Mouse (Mus musculus) granulocyte monocyte progenitor cell, adult 5-6 weeks (primary cell): ENCODE measurements around the gene Gbp8. TPM values are rescaled to one million over a fixed set of nuclear protein-coding genes. Genes with fewer than 3 reads are reported as not detected.
A peak's percentile ranks its signal among the peaks of the same experiment; 100 is the strongest.
"Not testable (repeated sequence)": the region's sequence is repeated elsewhere in the genome, so short reads cannot be mapped to it uniquely, and the experiment has no call there.

Experiments
- ATAC-seq: replicated peaks from 2 replicates; pipeline ENCODE4 v1.8.0; 2016; ENCODE audit warnings: mild to moderate bottlenecking, moderate TSS enrichment, inconsistent platforms; ENCODE audit not compliant: poor library complexity, severe bottlenecking
- total RNA-seq, 2 experiments: library from RNA; stranded (forward) in 1 of 2; stranded (reverse) in 1 of 2; fragments of 200-712, 200-1000 nt in 1 of 2; fragments of >200 nt in 1 of 2; fragmentation: Nextera tagmentation in 1 of 2; gene quantifications; 2 replicates each; pipeline ENCODE4 v1.2.3; 2014 to 2017

Gbp8 gene
- total RNA-seq (2014; fragmentation: Nextera tagmentation) (not detected in 2 replicates), total RNA-seq (2017) (0.34 TPM in 1 of 2 replicates, not detected in the other)

DNA sequence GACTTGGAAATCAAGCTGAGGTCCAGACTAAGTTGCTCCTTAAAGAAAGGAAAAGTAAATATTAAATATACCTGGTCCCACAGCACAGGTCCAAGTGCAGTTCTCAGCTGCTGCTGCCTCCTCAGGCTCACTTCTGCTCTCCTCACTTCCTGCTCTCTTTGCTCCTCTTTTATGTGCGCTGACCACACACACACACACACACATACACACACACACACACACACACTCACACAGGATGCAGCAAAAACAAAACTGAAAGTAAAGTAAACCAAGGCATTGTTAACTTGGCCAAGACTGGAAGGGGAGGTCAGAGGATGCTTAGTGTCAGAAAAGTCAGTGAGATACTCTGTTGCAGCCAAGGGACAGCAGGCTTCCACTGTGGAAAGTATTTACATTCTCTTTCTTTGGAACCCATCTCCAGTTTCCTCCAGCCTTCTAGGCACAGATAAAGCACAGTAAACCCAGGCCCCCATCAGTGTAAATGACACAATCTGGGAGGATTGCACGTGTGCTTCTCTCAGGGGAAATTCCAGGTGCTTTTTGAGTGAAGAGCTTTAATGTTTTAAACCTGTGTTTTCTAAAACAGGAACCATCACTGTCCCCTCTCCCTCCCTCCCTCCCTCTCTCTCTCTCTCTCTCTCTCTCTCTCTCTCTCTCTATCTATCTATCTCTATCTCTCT is at the start of gene Gbp8, which contains the start of the genes Gbp9 and Gbp4:
Gbp8 (minus strand) TSS at position 132 of the 680 bp plus-strand sequence.
Gbp9 (minus strand) TSS at position 131 of the 680 bp plus-strand sequence.
Gbp4 (minus strand) TSS at position 178 of the 680 bp plus-strand sequence.
- ATAC-seq = peak; percentile 83

GRCm38 (mm10) chr5:105181446-105181845 is 42.1 kb upstream of the Gbp8 start:
- no peak for ATAC-seq

- ATAC-seq = no peak
Observed at GRCm38 (mm10) chr5:105156582-105156981, 17.2 kb upstream of the Gbp8 start.

DNA sequence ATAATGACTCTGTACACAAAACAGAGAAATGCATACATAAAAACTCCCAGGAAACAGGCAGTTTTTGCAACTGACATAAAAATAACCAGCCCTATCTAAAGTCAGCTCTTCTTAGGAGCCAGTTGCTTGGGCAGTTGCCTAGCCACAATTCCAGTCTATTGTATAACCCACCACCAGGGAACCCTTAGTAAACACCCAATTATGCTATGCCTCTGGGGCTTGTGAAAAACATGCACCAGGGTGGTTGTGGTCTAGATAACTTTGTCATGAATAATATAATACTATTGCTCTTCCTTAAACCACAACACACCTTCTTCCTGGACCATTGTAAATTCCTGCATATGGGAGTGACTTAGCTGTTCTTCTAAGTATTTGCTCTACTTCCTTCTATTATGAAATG is 14.7 kb upstream of the Gbp8 start:
- no peak for ATAC-seq

DNA sequence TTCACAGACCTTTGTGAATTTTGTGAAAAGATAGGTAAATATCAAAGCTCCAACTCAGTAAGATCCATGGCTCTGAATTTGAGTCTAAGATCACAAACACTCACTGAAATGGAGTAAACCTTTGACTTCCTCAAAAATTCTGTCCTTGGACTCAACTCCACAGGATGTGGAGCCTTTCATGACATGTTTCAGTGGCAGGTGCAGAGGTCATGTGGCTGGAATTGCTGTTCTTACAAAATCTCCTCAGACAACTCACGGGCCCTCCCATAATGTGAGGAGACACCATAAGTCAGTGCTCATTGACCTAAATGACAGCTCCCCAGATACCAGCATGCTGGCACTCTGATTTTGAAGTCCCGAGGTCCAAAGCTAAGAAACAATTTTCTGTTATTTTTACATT is 8.7 kb upstream of the Gbp8 start:
- ATAC-seq = peak; percentile 80

DNA sequence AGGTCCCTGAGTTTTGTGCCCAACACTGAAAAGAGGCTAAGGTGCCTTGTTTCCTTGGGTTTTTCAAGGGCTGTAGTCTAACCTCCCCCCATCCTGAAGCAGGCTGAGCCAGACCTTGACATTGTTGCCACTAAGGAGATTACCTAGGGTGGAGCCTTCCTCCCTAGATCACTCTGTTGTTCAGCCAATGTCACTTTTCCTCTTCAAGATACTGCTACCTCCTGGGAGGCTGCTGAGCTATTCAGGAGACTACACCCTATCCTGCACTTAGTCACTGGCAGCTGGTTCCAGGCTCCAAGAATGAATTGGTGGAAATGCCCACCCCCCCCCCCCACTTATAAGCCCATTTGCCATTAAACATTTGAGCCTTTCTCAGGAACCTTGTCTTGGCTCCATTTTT is 7.1 kb upstream of the Gbp8 start:
- no peak for ATAC-seq

GRCm38 (mm10) chr5:105145731-105146130 is 6.4 kb upstream of the Gbp8 start:
- ATAC-seq = not testable (repeated sequence)

GRCm38 (mm10) chr5:105140089-105140810 is 910 bp upstream of the Gbp8 start:
- ATAC-seq = 0 out of 2 replicates have a peak, but pooled peaks have one; percentile 15

- ATAC-seq = no peak
Observed at GRCm38 (mm10) chr5:105138906-105139305, 434 bp downstream of the Gbp8 start.

- not testable (repeated sequence) for ATAC-seq
Observed at GRCm38 (mm10) chr5:105136706-105137304, 2.5 kb downstream of the Gbp8 start.

DNA sequence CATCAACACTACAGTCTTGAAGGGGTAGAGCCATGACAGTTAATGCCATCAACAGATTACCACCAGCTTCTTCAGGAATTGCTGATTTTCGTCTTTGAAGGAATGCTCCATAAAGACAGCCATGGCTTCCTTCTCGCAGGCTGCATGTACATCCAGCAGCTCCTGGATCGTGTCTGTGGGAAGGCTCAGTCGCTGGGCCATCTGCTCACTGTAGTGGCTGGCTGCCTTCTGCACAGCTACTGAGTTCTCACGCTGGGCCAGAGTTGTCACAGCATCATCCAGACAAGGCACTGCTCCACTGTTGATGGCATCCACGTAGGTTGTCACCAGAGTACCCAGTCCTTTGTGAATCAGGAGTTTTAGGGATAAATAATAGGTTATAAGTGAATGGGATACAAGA is 17.6 kb downstream of the Gbp8 start:
- ATAC-seq = not testable (repeated sequence)

- ATAC-seq = no peak
Observed at GRCm38 (mm10) chr5:105115740-105116139, 23.6 kb downstream of the Gbp8 start.

GRCm38 (mm10) chr5:105114696-105115095 is 24.6 kb downstream of the Gbp8 start:
- ATAC-seq = no peak

DNA sequence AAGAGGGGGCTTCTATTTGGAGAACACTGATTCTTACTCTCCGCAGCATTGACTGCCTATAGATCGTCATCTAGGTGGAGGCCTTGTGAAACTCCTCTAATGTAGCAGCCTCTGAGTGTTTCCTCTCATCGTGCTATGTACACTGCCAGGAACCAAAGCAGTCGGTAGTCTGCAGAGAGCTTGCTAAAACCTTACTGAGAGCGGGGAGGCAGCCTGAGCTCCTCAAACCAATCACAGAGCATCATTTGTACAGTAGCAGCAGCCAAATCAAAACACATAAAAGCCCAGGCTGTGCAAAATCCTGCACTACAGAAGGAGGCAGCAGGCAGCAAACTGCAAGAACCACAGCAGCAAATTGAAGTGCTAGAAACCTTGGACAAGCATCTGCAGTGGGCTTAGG is 25.7 kb downstream of the Gbp8 start:
- no peak for ATAC-seq

- ATAC-seq = peak; percentile 87
Observed at GRCm38 (mm10) chr5:105110271-105110852, 29.0 kb downstream of the Gbp8 start.

GRCm38 (mm10) chr5:105109775-105110174 is 29.6 kb downstream of the Gbp8 start:
- ATAC-seq = peak; percentile 43

DNA sequence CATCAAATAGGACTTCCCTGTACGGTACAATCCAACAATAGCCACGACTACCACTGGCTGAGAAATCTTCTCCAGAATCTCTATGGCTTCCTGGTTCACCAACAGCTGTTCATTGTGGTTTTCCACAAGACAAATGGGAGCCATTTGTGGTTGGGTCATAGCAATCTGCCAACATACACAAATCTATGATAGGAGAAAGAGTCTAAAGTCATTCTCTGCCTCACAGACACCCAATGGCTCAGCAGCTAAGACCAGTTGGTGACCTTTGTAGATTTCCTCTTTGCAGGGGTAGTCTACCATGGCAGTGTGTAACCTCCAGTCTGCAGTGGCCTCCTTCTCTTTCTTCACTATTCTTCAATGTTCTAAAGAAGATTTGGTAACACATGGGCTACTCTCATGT is 33.7 kb downstream of the Gbp8 start:
- ATAC-seq = not testable (repeated sequence)

- no peak for ATAC-seq
Observed at GRCm38 (mm10) chr5:105081900-105082299, 57.4 kb downstream of the Gbp8 start.

DNA sequence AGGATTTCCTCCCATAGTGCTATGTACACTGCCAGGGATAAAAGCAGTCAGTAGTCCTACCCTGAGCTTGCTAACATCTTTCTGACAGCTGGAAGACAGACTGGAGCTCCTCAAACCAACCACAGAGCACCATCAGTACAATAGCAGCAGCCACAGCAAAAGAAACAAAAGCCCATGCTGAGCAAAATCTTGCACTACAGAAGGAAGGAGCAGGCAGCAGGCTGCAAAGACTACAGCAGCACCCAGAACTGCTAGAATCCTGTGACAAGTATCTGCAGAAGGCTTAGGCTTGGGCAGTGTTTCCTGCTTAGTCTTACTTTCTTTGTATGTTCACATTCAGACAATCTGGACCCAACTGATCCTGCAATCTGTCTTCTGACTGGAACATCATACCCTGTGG is 71.0 kb downstream of the Gbp8 start:
- not testable (repeated sequence) for ATAC-seq

DNA sequence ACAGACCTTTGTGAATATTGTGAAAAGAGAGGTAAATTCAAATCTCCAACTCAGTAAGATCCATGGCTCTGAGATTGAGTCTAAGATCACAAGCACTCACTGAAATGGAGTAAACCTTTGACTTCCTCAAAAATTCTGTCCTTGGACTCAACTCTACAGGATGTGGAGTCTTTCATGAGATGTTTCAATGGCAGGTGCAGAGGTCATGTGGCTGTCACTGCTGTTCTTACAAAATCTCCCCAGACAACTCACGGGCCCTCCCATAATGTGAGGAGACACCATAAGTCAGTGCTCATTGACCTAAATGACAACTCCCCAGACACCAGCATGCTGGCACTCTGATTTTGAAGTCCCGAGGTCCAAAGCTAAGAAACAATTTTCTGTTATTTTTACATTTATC is 74.9 kb downstream of the Gbp8 start:
- peak; percentile 69 for ATAC-seq

DNA sequence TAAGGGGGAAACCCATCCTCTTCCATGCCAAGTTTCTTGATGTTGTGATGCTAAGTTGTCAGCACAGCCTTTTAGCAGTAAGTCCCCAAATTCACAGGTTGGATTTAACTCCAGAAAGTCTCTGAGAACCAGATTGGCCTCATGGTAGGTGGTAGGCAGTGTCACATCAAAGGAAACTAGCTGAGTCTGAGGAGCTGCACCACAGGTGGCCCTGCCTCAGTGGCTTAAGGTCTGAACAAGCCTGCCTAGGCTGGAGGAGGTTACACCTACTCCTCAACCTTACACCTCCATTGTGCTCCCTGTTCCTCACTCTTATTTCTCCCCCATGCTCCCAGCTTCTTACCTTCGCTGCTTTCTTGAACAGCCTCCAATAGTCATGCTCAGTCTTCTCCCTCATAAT is 76.0 kb downstream of the Gbp8 start:
- no peak for ATAC-seq
